Mouse (Mus musculus): Measurements from ENCODE around the gene Txlng. TPM values are rescaled to one million over a fixed set of nuclear protein-coding genes. Genes with fewer than 3 reads are reported as not detected.
A peak's percentile ranks its signal among the peaks of the same experiment; 100 is the strongest.

Txlng gene
- total RNA-seq, 2 experiments from 2014 or later: 8.1 to 8.9 TPM

GRCm38 (mm10) chrX:162756058-162756457, 73.2 kb downstream of the Txlng start:
- DNase-seq: no peak
- TF ChIP-seq CTCF (IDR thresholded peaks at IDR 0.05): no peak
- H3K4me3 ChIP-seq: no peak overlapping the region
- H3K27ac ChIP-seq: no peak overlapping the region
- intact Hi-C loops (cut with DNase I): no loop called here

- no peak overlapping the region for H3K27ac ChIP-seq
- no peak for TF ChIP-seq CTCF (IDR thresholded peaks at IDR 0.05)
- H3K4me3 ChIP-seq: no peak overlapping the region
- intact Hi-C loops (cut with DNase I): no loop called here
- DNase-seq: no peak
Observed at GRCm38 (mm10) chrX:162754314-162754713, 74.9 kb downstream of the Txlng start.

- no peak for DNase-seq
- Histone ChIP-seq H3K4me3 (no peak overlapping the region), H3K27ac (no peak overlapping the region)
- intact Hi-C loops (cut with DNase I): no loop called here
- no peak for TF ChIP-seq CTCF (IDR thresholded peaks at IDR 0.05)
Observed at GRCm38 (mm10) chrX:162752418-162752817, 76.8 kb downstream of the Txlng start.

GRCm38 (mm10) chrX:162748696-162749420, 80.4 kb downstream of the Txlng start:
- intact Hi-C loops (cut with DNase I): no loop called here
- DNase-seq: no peak
- no peak for TF ChIP-seq CTCF (IDR thresholded peaks at IDR 0.05)
- H3K4me3 ChIP-seq: no peak overlapping the region
- H3K27ac ChIP-seq: no peak overlapping the region

- intact Hi-C loops (cut with DNase I): no loop called here
- Histone ChIP-seq H3K4me3 (peak overlapping the region; percentile 70), H3K27ac (peak overlapping the region; percentile 87)
- DNase-seq: no peak
- no peak for TF ChIP-seq CTCF (IDR thresholded peaks at IDR 0.05)
Observed at GRCm38 (mm10) chrX:162736140-162736659, 93.1 kb downstream of the Txlng start.

GRCm38 (mm10) chrX:162734997-162735929, 94.0 kb downstream of the Txlng start:
- DNase-seq: peak; percentile 72
- peak; percentile 64 for TF ChIP-seq CTCF (IDR thresholded peaks at IDR 0.05)
- peak overlapping the region; percentile 87 for H3K27ac ChIP-seq
- intact Hi-C loops (cut with DNase I): loop anchor here (2.0 kb wide), 1 partner anchor 24 kb away; no protein-coding TSS in a partner anchor
- H3K4me3 ChIP-seq: peak overlapping the region; percentile 70

GRCm38 (mm10) chrX:162730031-162730430, 99.2 kb downstream of the Txlng start:
- Histone ChIP-seq H3K4me3 (no peak overlapping the region), H3K27ac (no peak overlapping the region)
- DNase-seq: no peak
- intact Hi-C loops (cut with DNase I): no loop called here
- TF ChIP-seq CTCF (IDR thresholded peaks at IDR 0.05): no peak

Small RNAs within 50 kb of the gene (microRNA-seq; reads per million reads assigned to microRNA genes)
- not detected for gene Mir3473a

Other genes with a start within 250 kb of the Txlng start
- under 1 TPM; 0.92 to 0.95 TPM for gene Reps2, start 185.8 kb downstream of the Txlng start, total RNA-seq (2021)
- 10 to 100 TPM; 82.1 to 91.2 TPM for gene Rbbp7, start 69.1 kb downstream of the Txlng start, total RNA-seq (2021)
- gene Syap1, start 59.0 kb upstream of the Txlng start, total RNA-seq (2021): 10 to 100 TPM; 23.6 to 27.1 TPM
- gene Ctps2, start 71.8 kb upstream of the Txlng start, total RNA-seq (2021): 1 to 10 TPM; 5.5 to 7.6 TPM
- gene S100g, start 135.1 kb upstream of the Txlng start, total RNA-seq (2021): not detected

Data from gastrocnemius, adult 2 months (tissue).